Comparison of ENCODE assay signal across 10 mouse cellular contexts in genomic region chr13:14034073-14034348, GRCm38 (mm10). TPM values are rescaled to one million over a fixed set of nuclear protein-coding genes. Genes with fewer than 3 reads are reported as not detected.
DNase-seq lines count a peak whose midpoint lies in the region; ATAC-seq and TF ChIP-seq lines count a peak whose summit lies in the region.
"Had no signal": no experiment of that assay in that cellular context is flagged by ENCODE, and none has a peak within 500 bp of the region (broad histone marks: within the 10 kb centered on the region; RNA-seq: fewer than 3 reads in every experiment).

No protein-coding gene starts in this region.

- in situ Hi-C loops in CH12.LX (cut with MboI; ENCODE audit: low pct_ligation_motif_present, low pct_unique_long_range_greater_than_20kb, low sequenced_read_pairs), result no loop called here

- dilution Hi-C loops in CH12.LX (cut with MboI; ENCODE audit: extremely low pct_ligation_motif_present, extremely low pct_unique_long_range_greater_than_20kb, low sequenced_read_pairs), result no loop called here

- no peak for TF ChIP-seq EP300 in CH12.LX (IDR thresholded peaks at IDR 0.05; ENCODE audit: low read length)

- H3K27me3 ChIP-seq in CH12.LX (replicated peaks), result no peaks in the 10 kb centered on the region
- H3K27me3 ChIP-seq in liver, embryonic 13.5 days, result no peaks in the 10 kb centered on the region
- no peaks in the 10 kb centered on the region for H3K27me3 ChIP-seq in hindbrain, embryonic 11.5 days (ENCODE audit: control insufficient read depth, insufficient read depth, low read length)
- H3K27me3 ChIP-seq in hindbrain, postnatal 0 days (ENCODE audit: insufficient read depth, low read length), result no peaks in the 10 kb centered on the region
- no peaks in the 10 kb centered on the region for H3K27me3 ChIP-seq in forebrain, embryonic 10.5 days (ENCODE audit: poor library complexity, severe bottlenecking)
- H3K27me3 ChIP-seq: forebrain, embryonic 12.5 days; midbrain, embryonic 15.5 days had no signal

- H3K9me3 ChIP-seq in CH12.LX (replicated peaks; ENCODE audit: low read length), result no peaks in the 10 kb centered on the region
- no peaks in the 10 kb centered on the region for H3K9me3 ChIP-seq in liver, embryonic 13.5 days (replicated peaks)
- no peaks in the 10 kb centered on the region for H3K9me3 ChIP-seq in hindbrain, embryonic 11.5 days (ENCODE audit: control insufficient read depth, low read length)
- no peaks in the 10 kb centered on the region for H3K9me3 ChIP-seq in hindbrain, postnatal 0 days (ENCODE audit: low read length)
- no peaks in the 10 kb centered on the region for H3K9me3 ChIP-seq in forebrain, embryonic 10.5 days
- H3K9me3 ChIP-seq: forebrain, embryonic 12.5 days; midbrain, embryonic 15.5 days had no signal

- peak overlapping the region; percentile 17 for H3K9ac ChIP-seq in CH12.LX (ENCODE audit: insufficient read depth, low read depth)
- peak overlapping the region; percentile 59; the same call in 1 of the 2 replicates for H3K9ac ChIP-seq in liver, embryonic 13.5 days
- H3K9ac ChIP-seq in hindbrain, embryonic 11.5 days (ENCODE audit: low read depth, low read length), result no peak overlapping the region
- H3K9ac ChIP-seq in hindbrain, postnatal 0 days (replicated peaks; ENCODE audit: low read length), result no peak overlapping the region
- H3K9ac ChIP-seq: forebrain, embryonic 12.5 days; midbrain, embryonic 15.5 days had no signal

- TF ChIP-seq CTCF in CH12.LX (conservative IDR thresholded peaks at IDR 0.05 in 1 of 2, IDR thresholded peaks at IDR 0.05 in 1 of 2; ENCODE audit: low read depth in 2 of 2, low read length in 2 of 2), result no peak
- TF ChIP-seq CTCF in hindbrain, postnatal 0 days (IDR thresholded peaks at IDR 0.05; ENCODE audit: low read depth), result no peak

- peak overlapping the region; percentile 75; the same call in 1 of the 2 replicates for H3K27ac ChIP-seq in CH12.LX (ENCODE audit: insufficient read depth, low read depth)
- peak overlapping the region; percentile 94 for H3K27ac ChIP-seq in liver, embryonic 13.5 days
- no peak overlapping the region for H3K27ac ChIP-seq in hindbrain, embryonic 11.5 days (ENCODE audit: low read depth, low read length)
- no peak overlapping the region for H3K27ac ChIP-seq in hindbrain, postnatal 0 days
- H3K27ac ChIP-seq in forebrain, embryonic 10.5 days, result no peak overlapping the region
- H3K27ac ChIP-seq: forebrain, embryonic 12.5 days; midbrain, embryonic 15.5 days had no signal

- peaks cover 73% of the 10 kb centered on the region for H3K79me2 ChIP-seq in CH12.LX (replicated peaks; ENCODE audit: control insufficient read depth, extremely low read depth, insufficient read depth, poor library complexity, severe bottlenecking)

- H3K4me1 ChIP-seq in CH12.LX (ENCODE audit: control insufficient read depth in 1 of 2, insufficient read depth in 2 of 2), result peaks cover 5 to 31% of the 10 kb centered on the region in 2 experiments; a peak in 3 of 4 replicates
- peaks cover 90% of the 10 kb centered on the region for H3K4me1 ChIP-seq in liver, embryonic 13.5 days (replicated peaks)
- H3K4me1 ChIP-seq in hindbrain, embryonic 11.5 days (replicated peaks; ENCODE audit: control insufficient read depth, insufficient read depth, low read length), result no peaks in the 10 kb centered on the region
- H3K4me1 ChIP-seq in hindbrain, postnatal 0 days (ENCODE audit: insufficient read depth, low read length), result no peaks in the 10 kb centered on the region
- H3K4me1 ChIP-seq in forebrain, embryonic 10.5 days, result peaks cover 10% of the 10 kb centered on the region

- peak; percentile 16 for DNase-seq in heart, adult 8-10 months (ENCODE audit: low spot score)
- no peak for DNase-seq in heart, postnatal 4 days
- DNase-seq in CH12.LX (ENCODE audit: extremely low read depth), result peak; percentile 64
- DNase-seq in c-Kit-positive CD71-positive TER-119-negative erythroid progenitor cells, embryonic 14.5 days (ENCODE audit: low read depth), result peak; percentile 73
- peak; percentile 64 for DNase-seq in liver, embryonic 13.5 days
- DNase-seq in hindbrain, embryonic 11.5 days (ENCODE audit: low spot score), result no peak
- no peak for DNase-seq in hindbrain, postnatal 0 days (ENCODE audit: low spot score)
- DNase-seq in forebrain, embryonic 10.5 days (ENCODE audit: extremely low spot score, low spot score), result no peak

- TF ChIP-seq RAD21 in CH12.LX (IDR thresholded peaks at IDR 0.05; ENCODE audit: low read depth, low read length), result no peak

- peak overlapping the region; percentile 88 for H3K4me2 ChIP-seq in CH12.LX (ENCODE audit: insufficient read depth, low read depth, poor library complexity, severe bottlenecking)
- H3K4me2 ChIP-seq in liver, embryonic 13.5 days, result peak overlapping the region; percentile 48
- no peak overlapping the region for H3K4me2 ChIP-seq in hindbrain, embryonic 11.5 days (replicated peaks; ENCODE audit: low read depth, low read length)
- H3K4me2 ChIP-seq in hindbrain, postnatal 0 days (ENCODE audit: low read depth, low read length), result no peak overlapping the region
- H3K4me2 ChIP-seq: forebrain, embryonic 12.5 days; midbrain, embryonic 15.5 days had no signal

- TF ChIP-seq POLR2A in CH12.LX (IDR thresholded peaks at IDR 0.05; ENCODE audit: low read depth, low read length), result no peak

- H3K4me3 ChIP-seq in CH12.LX (replicated peaks in 1 of 3; ENCODE audit: low read depth in 2 of 3, low read length in 2 of 3, poor library complexity in 1 of 3), result no peak overlapping the region
- H3K4me3 ChIP-seq in liver, embryonic 13.5 days (replicated peaks), result no peak overlapping the region
- H3K4me3 ChIP-seq in hindbrain, embryonic 11.5 days (ENCODE audit: low read depth, low read length), result no peak overlapping the region
- H3K4me3 ChIP-seq in hindbrain, postnatal 0 days (ENCODE audit: low read length), result no peak overlapping the region
- no peak overlapping the region for H3K4me3 ChIP-seq in forebrain, embryonic 10.5 days
- H3K4me3 ChIP-seq: forebrain, embryonic 12.5 days; midbrain, embryonic 15.5 days had no signal

- peak; percentile 82 for ATAC-seq in liver, embryonic 13.5 days (ENCODE audit: low read depth)
- ATAC-seq in hindbrain, embryonic 11.5 days (ENCODE audit: low FRiP score), result no peak
- ATAC-seq in hindbrain, postnatal 0 days, result no peak
- ATAC-seq: midbrain, embryonic 15.5 days had no signal

- peaks cover 3 to 31% of the 10 kb centered on the region in 2 experiments for H3K36me3 ChIP-seq in CH12.LX (replicated peaks in 1 of 2; ENCODE audit: control insufficient read depth in 1 of 2, insufficient read depth in 1 of 2, low read length in 1 of 2)
- peaks cover 12% of the 10 kb centered on the region for H3K36me3 ChIP-seq in liver, embryonic 13.5 days
- no peaks in the 10 kb centered on the region for H3K36me3 ChIP-seq in hindbrain, embryonic 11.5 days (ENCODE audit: control insufficient read depth, insufficient read depth, low read length)
- peaks cover 2% of the 10 kb centered on the region; the same call in 1 of the 2 replicates for H3K36me3 ChIP-seq in hindbrain, postnatal 0 days (ENCODE audit: insufficient read depth, low read length)
- peaks cover 14% of the 10 kb centered on the region for H3K36me3 ChIP-seq in forebrain, embryonic 10.5 days (replicated peaks)

TF ChIP-seq in CH12.LX, 34 proteins besides CTCF, POLR2A, EP300 and RAD21 (continues in another document):
- TF ChIP-seq CHD2 (IDR thresholded peaks at IDR 0.05; ENCODE audit: low read length) (no peak), E2F4 (IDR thresholded peaks at IDR 0.05; ENCODE audit: insufficient replicate concordance, low read depth, low read length) (no peak), JUND (conservative IDR thresholded peaks at IDR 0.05; ENCODE audit: low read depth, low read length) (0 out of 2 replicates have a peak, but pooled peaks have one; percentile 57), ZC3H11A (IDR thresholded peaks at IDR 0.05; ENCODE audit: low read depth, low read length) (no peak), MAFK (IDR thresholded peaks at IDR 0.05; ENCODE audit: insufficient replicate concordance, low read length) (peak; percentile 99)

RNA-seq across cellular contexts. Expression of gene Tbce, which starts 5.4 kb away (rescaled TPM):
- 10 to 100 TPM; 22.2 to 26.1 (median 23.6) TPM for total RNA-seq in heart, adult 8-10 months (2022)
- total RNA-seq in heart, postnatal 4 days (2021), result 10 to 100 TPM; 29.1 to 30.1 TPM
- total RNA-seq in CH12.LX (2012; rRNA removed) (26.5 and 27.2 TPM in 2 replicates), CH12.LX (2014; rRNA removed) (82.1 and 86.4 TPM in 2 replicates)
- 49.7 and 54.4 TPM in 2 replicates for polyA plus RNA-seq in CH12.LX (2012; ENCODE audit: insufficient read length, low read depth)
- polyA plus RNA-seq in liver, embryonic 13.5 days (2015; fragmentation: Nextera tagmentation; extraction: Ambion mirVana), result 31.5 and 37.6 TPM in 2 replicates
- 74.7 and 78.5 TPM in 2 replicates for polyA plus RNA-seq in hindbrain, embryonic 11.5 days (2014; fragmentation: Nextera tagmentation; extraction: Ambion mirVana)
- total RNA-seq in hindbrain, postnatal 0 days (2014; rRNA removed), result 43.3 and 60.2 TPM in 2 replicates
- polyA plus RNA-seq in hindbrain, postnatal 0 days (2015; fragmentation: Nextera tagmentation; extraction: Ambion mirVana), result 79.1 and 86.7 TPM in 2 replicates
- polyA plus RNA-seq in forebrain, embryonic 10.5 days (2016; fragmentation: Nextera tagmentation; extraction: Ambion mirVana), result 48.4 and 49.7 TPM in 2 replicates

RNA-seq across cellular contexts. Expression of gene Arid4b, which starts 29.0 kb away (rescaled TPM):
- total RNA-seq in heart, adult 8-10 months (2022), result 10 to 100 TPM; 18.9 to 20.5 (median 19.1) TPM
- 10 to 100 TPM; 26.7 to 31.9 TPM for total RNA-seq in heart, postnatal 4 days (2021)
- 9.7 and 9.9 TPM in 2 replicates for total RNA-seq in CH12.LX (2012; rRNA removed)
- total RNA-seq in CH12.LX (2014; rRNA removed), result 9.2 and 12.1 TPM in 2 replicates
- 16.4 and 17.1 TPM in 2 replicates for polyA plus RNA-seq in CH12.LX (2012; ENCODE audit: insufficient read length, low read depth)
- polyA plus RNA-seq in liver, embryonic 13.5 days (2015; fragmentation: Nextera tagmentation; extraction: Ambion mirVana), result 17.8 and 20.0 TPM in 2 replicates
- 78.9 and 113 TPM in 2 replicates for polyA plus RNA-seq in hindbrain, embryonic 11.5 days (2014; fragmentation: Nextera tagmentation; extraction: Ambion mirVana)
- total RNA-seq in hindbrain, postnatal 0 days (2014; rRNA removed), result 17.9 and 24.8 TPM in 2 replicates
- polyA plus RNA-seq in hindbrain, postnatal 0 days (2015; fragmentation: Nextera tagmentation; extraction: Ambion mirVana), result 56.4 and 66.7 TPM in 2 replicates
- polyA plus RNA-seq in forebrain, embryonic 10.5 days (2016; fragmentation: Nextera tagmentation; extraction: Ambion mirVana), result 67.2 and 71.4 TPM in 2 replicates

RNA-seq across cellular contexts. Expression of gene Ggps1, which starts 29.3 kb away (rescaled TPM):
- total RNA-seq in heart, adult 8-10 months (2022), result 10 to 100 TPM; 21.5 to 24.5 (median 23.2) TPM
- total RNA-seq in heart, postnatal 4 days (2021), result 10 to 100 TPM; 30.4 to 33.3 TPM
- total RNA-seq in CH12.LX (2012; rRNA removed) (21.6 and 21.9 TPM in 2 replicates), CH12.LX (2014; rRNA removed) (48.7 and 53.8 TPM in 2 replicates)
- 27.5 and 38.0 TPM in 2 replicates for polyA plus RNA-seq in CH12.LX (2012; ENCODE audit: insufficient read length, low read depth)
- 13.4 and 18.2 TPM in 2 replicates for polyA plus RNA-seq in liver, embryonic 13.5 days (2015; fragmentation: Nextera tagmentation; extraction: Ambion mirVana)
- polyA plus RNA-seq in hindbrain, embryonic 11.5 days (2014; fragmentation: Nextera tagmentation; extraction: Ambion mirVana), result 75.2 and 89.4 TPM in 2 replicates
- total RNA-seq in hindbrain, postnatal 0 days (2014; rRNA removed), result 90.9 and 120 TPM in 2 replicates
- polyA plus RNA-seq in hindbrain, postnatal 0 days (2015; fragmentation: Nextera tagmentation; extraction: Ambion mirVana), result 74.4 and 80.0 TPM in 2 replicates
- polyA plus RNA-seq in forebrain, embryonic 10.5 days (2016; fragmentation: Nextera tagmentation; extraction: Ambion mirVana), result 54.8 and 56.3 TPM in 2 replicates

Comparison
In these comparisons a context has a peak if more than half of its experiments do, and no peak if none do; other contexts are left out.
1. DNase-seq: peak in heart, adult 8-10 months (single experiment), CH12.LX (single experiment), c-Kit-positive CD71-positive TER-119-negative erythroid progenitor cells, embryonic 14.5 days (single experiment) and liver, embryonic 13.5 days (single experiment); none in heart, postnatal 4 days (single experiment), hindbrain, embryonic 11.5 days (single experiment), hindbrain, postnatal 0 days (single experiment) and forebrain, embryonic 10.5 days (single experiment).
2. H3K27ac ChIP-seq: peak in CH12.LX (single experiment) and liver, embryonic 13.5 days (single experiment); none in hindbrain, embryonic 11.5 days (single experiment), hindbrain, postnatal 0 days (single experiment) and forebrain, embryonic 10.5 days (single experiment).
3. H3K4me2 ChIP-seq: peak in CH12.LX (single experiment) and liver, embryonic 13.5 days (single experiment); none in hindbrain, embryonic 11.5 days (single experiment) and hindbrain, postnatal 0 days (single experiment).
4. H3K9ac ChIP-seq: peak in CH12.LX (single experiment) and liver, embryonic 13.5 days (single experiment); none in hindbrain, embryonic 11.5 days (single experiment) and hindbrain, postnatal 0 days (single experiment).